Mouse (Mus musculus) heart, embryonic 15.5 days (tissue): ENCODE measurements around the gene Ciz1. TPM values are rescaled to one million over a fixed set of nuclear protein-coding genes. Genes with fewer than 3 reads are reported as not detected.
A peak's percentile ranks its signal among the peaks of the same experiment; 100 is the strongest.

Experiments
- ATAC-seq: fragments of 200-750 bp; cut with Nextera tagmentation; replicated peaks from 2 replicates; pipeline ENCODE4 v1.8.0; 2017; ENCODE audit warnings: low read depth, moderate TSS enrichment; ENCODE audit not compliant: insufficient number of reproducible peaks, insufficient read depth, low FRiP score
- H3K27ac ChIP-seq: fragments of 300-500 bp; sonication (generic); 2 replicates; pipeline ENCODE4 v1.5.1; 2015; ENCODE audit warnings: mild to moderate bottlenecking, inconsistent platforms
- H3K27me3 ChIP-seq: fragments of 300-500 bp; sonication (generic); 2 replicates; pipeline ENCODE4 v1.6.1; 2015; ENCODE audit warnings: inconsistent platforms
- H3K36me3 ChIP-seq: fragments of 300-500 bp; sonication (generic); 2 replicates; pipeline ENCODE4 v1.6.1; 2015; ENCODE audit warnings: mild to moderate bottlenecking, inconsistent platforms
- H3K4me1 ChIP-seq: fragments of 300-500 bp; sonication (generic); replicated peaks from 2 replicates; pipeline ENCODE4 v1.6.1; 2015; ENCODE audit warnings: inconsistent platforms
- H3K4me2 ChIP-seq: fragments of 300-500 bp; sonication (generic); 2 replicates; pipeline ENCODE4 v1.6.1; 2015; ENCODE audit warnings: inconsistent platforms, mild to moderate bottlenecking, moderate library complexity
- H3K4me3 ChIP-seq: fragments of 300-500 bp; sonication (generic); 2 replicates; pipeline ENCODE4 v1.5.1; 2015; ENCODE audit warnings: mild to moderate bottlenecking, inconsistent platforms
- H3K9ac ChIP-seq: fragments of 300-500 bp; sonication (generic); 2 replicates; pipeline ENCODE4 v1.6.1; 2015; ENCODE audit warnings: mild to moderate bottlenecking, inconsistent platforms
- H3K9me3 ChIP-seq: fragments of 300-500 bp; sonication (generic); replicated peaks from 2 replicates; pipeline ENCODE4 v1.6.1; 2016; ENCODE audit warnings: inconsistent platforms
- WGBS: fragments of 180-500 bp; shearing (Covaris S2); methylation state at CpG from one replicate; pipeline ENCODE4 v1.1.7; 2015; ENCODE audit warnings: mixed read lengths; 5-methylcytosine and 5-hydroxymethylcytosine counted together
- polyA plus RNA-seq: library from polyadenylated mRNA; unstranded; fragments of >200 nt; fragmentation: Nextera tagmentation; extraction: Ambion mirVana; gene quantifications from 2 replicates; pipeline ENCODE4 v1.2.1, GENCODE M21; 2015

The Ciz1 gene
- polyA plus RNA-seq, 1 experiment from 2014 or later = 30.9 TPM

DNA sequence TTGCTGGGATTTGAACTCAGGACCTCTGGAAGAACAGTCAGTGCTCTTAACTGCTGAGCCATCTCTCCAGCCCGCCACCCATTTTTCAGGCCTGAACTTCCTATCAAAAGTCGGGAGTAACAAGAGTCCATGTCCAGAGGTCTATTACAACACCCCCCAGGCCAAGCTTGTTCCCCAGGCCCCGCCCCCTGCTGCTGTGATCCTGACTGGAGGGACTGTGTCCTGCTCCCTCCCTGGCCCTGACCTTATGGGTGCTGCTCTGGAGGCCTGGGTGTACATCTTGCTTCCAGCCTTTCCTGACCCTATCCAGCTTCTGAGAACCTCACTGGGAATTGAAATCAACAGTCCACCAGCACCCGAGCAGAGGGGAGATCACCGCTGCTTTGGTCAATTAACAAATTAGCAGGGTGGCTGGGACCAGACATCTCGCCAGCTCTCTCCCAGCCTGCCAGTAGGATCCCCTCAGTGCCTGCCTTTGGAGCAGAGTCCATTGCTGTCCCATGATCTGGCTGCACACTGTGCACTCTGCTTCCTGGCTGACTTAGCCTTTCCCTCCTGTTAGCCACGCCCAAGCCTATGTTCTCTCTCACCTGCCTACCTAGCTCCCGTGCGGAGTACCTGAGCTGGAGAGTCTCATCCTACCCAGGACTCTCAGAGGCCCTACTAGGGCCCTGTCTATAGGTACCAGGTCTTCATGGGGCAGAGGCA is 30.4 kb upstream of the Ciz1 start:
- Histone ChIP-seq H3K9me3 (no peaks in the 10 kb centered on the region), H3K4me3 (no peak overlapping the region), H3K27ac (0 out of 2 replicates have a peak overlapping the region, but pooled peaks have one; percentile 24), H3K9ac (no peak overlapping the region), H3K36me3 (no peaks in the 10 kb centered on the region), H3K27me3 (peaks cover 21% of the 10 kb centered on the region), H3K4me2 (no peak overlapping the region), H3K4me1 (peaks cover 28% of the 10 kb centered on the region)
- 62% methylated on average over 9 of the region's 9 CpGs for WGBS
- no peak for ATAC-seq

DNA sequence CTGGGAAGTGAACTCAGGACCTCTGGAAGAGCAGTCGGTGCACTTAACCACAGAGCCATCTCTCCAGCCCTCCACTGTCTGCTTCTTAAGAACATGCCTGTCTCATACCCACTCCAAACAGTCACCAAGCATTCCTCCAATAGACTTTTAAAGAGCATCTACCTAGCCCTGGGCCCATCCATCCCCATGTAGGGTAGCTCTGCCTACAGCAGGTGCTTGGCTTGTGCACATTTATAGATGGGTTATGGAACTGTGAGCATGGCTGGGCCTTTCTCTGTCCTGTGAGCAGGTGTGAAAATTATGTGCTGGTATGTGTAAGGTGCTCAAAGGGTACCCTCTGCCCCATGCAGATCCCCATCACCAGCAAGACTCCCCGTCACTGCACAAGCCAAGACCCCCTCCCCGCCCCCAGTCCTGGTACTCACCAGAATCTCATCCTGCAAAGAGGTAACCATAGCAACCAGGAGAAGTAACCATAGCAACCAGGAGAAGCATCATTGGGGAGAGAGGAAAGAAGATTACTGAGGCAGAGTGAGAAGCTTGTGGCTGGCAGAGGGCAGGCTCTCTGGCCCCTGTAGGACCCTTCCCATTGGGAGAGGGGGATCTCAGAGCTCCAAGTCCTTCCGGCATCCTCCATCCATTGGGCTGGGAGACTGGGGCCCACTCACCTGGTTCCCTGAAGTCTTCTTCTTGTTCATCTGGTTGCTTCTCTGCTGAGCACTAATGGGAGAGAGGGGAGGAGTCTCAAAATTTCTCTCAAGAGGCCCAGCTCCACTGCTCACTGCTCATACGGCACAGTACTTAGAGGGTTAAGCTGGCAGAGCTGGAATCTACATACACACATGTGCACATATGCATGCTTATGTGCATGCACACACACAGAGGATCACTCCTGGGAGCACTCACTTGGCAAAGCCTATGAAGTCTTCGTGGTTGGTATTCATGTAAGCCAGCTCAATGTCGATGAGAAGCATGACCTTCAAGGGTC is 29.1 kb upstream of the Ciz1 start:
- Histone ChIP-seq H3K4me2 (no peak overlapping the region), H3K4me3 (no peak overlapping the region), H3K4me1 (peaks cover 16% of the 10 kb centered on the region), H3K36me3 (no peaks in the 10 kb centered on the region), H3K27me3 (0 out of 2 replicates have a peak, but pooled peaks cover 10% of the 10 kb centered on the region), H3K9me3 (no peaks in the 10 kb centered on the region), H3K27ac (no peak overlapping the region), H3K9ac (no peak overlapping the region)
- ATAC-seq = no peak
- WGBS = 75% methylated on average over 7 of the region's 7 CpGs

DNA sequence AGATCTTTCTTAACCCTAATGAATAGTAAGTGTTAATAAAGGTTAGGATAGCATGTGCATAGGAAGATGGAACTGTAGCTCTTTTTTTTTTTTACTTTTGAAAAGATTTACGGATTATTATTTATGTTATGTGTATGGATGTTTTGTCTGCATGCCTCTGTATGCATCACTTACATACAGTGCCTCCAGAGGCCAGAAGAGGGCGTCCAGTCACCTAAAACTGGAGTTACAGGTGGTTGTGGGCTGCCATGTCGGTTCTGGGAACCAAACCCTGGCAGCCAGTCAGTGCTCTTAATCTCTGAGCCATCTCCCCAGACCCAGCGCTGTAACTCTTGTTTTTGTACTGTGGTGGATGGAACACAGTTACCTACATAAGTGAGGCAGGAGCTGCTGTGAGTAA is 27.8 kb upstream of the Ciz1 start:
- no peak overlapping the region for H3K9ac ChIP-seq

DNA sequence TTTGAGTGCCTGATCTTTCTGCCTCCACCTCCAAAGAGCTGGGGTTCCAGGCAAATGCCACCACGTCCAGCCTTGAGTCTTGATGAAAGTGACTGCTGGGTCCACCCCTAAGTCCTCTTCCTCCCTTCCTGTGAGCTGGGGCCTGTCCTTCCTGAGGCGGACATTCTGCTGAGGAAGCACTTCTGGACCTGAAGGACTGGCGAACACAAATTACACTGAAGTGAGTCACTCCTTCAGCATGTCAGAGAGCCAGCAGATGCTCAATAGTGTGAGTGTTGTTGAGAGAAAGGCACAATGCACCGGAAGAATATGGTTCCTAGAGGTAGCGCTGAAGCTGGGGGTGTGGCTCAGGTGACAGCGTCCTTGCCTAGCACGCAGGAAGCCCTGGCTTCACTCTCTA is 26.8 kb upstream of the Ciz1 start:
- Histone ChIP-seq H3K27ac (no peak overlapping the region), H3K4me2 (no peak overlapping the region), H3K27me3 (no peaks in the 10 kb centered on the region), H3K4me1 (peaks cover 11% of the 10 kb centered on the region), H3K4me3 (no peak overlapping the region), H3K9me3 (no peaks in the 10 kb centered on the region), H3K36me3 (no peaks in the 10 kb centered on the region), H3K9ac (no peak overlapping the region)
- ATAC-seq = no peak
- WGBS = 40% methylated on average over 7 of the region's 7 CpGs

More for the DNA sequence above, 27.8 kb upstream of the Ciz1 start:
- Histone ChIP-seq H3K36me3 (no peaks in the 10 kb centered on the region), H3K4me2 (no peak overlapping the region), H3K27me3 (0 out of 2 replicates have a peak, but pooled peaks cover 2% of the 10 kb centered on the region), H3K27ac (no peak overlapping the region), H3K9me3 (no peaks in the 10 kb centered on the region), H3K4me3 (no peak overlapping the region), H3K4me1 (peaks cover 13% of the 10 kb centered on the region)
- WGBS = 53% methylated on average over 4 of the region's 4 CpGs
- no peak for ATAC-seq

DNA sequence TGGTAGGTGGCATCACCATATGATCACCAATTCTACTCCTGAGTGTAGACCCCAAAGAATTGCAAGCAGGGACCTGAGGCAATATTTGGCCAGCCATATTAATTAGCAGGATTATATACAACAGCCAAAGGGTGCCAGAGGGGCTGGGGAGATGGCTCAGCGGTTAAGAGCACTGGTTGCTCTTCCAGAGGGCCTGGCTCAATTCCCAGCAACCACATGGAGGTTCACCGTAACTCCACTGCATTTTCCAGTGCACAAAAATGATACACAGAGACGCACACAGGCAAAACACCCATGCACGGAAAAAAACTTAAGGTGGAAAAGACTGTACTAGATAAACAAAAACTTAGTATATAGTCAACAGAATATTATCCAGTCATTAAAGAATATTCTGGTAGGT is 24.9 kb upstream of the Ciz1 start:
- no peak overlapping the region for H3K27ac ChIP-seq
- H3K9ac ChIP-seq = no peak overlapping the region
- no peak overlapping the region for H3K4me2 ChIP-seq
- no peaks in the 10 kb centered on the region for H3K27me3 ChIP-seq
- ATAC-seq = no peak
- no peak overlapping the region for H3K4me3 ChIP-seq
- WGBS = 73% methylated on average over 4 of the region's 4 CpGs
- H3K4me1 ChIP-seq = peaks cover 10% of the 10 kb centered on the region; the same call in 1 of the 2 replicates
- no peaks in the 10 kb centered on the region for H3K36me3 ChIP-seq
- H3K9me3 ChIP-seq = no peaks in the 10 kb centered on the region

DNA sequence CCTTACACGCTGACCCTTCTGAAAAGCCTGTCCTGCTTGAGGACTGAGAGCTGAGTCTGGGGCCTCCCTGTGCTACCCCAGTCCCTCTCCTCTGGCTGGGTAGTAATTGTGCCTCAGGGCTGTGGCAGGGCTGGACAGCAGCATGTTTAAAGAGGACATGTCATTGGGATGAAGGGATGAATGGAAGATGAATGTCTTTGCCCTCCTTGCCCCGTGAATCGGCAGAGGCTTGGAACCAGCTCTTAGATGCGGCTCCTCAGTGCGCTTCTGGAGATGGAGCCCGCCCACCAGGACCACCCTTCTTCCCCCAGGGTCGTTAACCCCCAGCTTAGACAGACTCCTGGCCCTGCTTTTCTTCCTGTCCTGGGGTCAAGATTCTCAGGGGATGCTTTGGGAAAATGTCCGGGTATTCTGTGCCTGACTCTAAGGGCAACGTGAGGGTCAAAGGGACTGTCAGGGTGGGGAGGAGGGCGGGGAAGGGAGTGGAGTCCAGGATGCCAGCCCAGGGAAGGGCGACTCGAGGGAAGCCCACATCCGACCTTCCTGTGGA is 23.1 kb upstream of the Ciz1 start:
- WGBS = 42% methylated on average over 13 of the region's 13 CpGs
- H3K27ac ChIP-seq = peak overlapping the region; percentile 49; the same call in 1 of the 2 replicates
- H3K9me3 ChIP-seq = no peaks in the 10 kb centered on the region
- H3K4me2 ChIP-seq = no peak overlapping the region
- no peak overlapping the region for H3K9ac ChIP-seq
- H3K27me3 ChIP-seq = peaks cover 16% of the 10 kb centered on the region
- no peak overlapping the region for H3K4me3 ChIP-seq
- H3K4me1 ChIP-seq = peaks cover 9% of the 10 kb centered on the region; the same call in 1 of the 2 replicates
- ATAC-seq = 0 out of 2 replicates have a peak, but pooled peaks have one; percentile 16
- H3K36me3 ChIP-seq = no peaks in the 10 kb centered on the region

DNA sequence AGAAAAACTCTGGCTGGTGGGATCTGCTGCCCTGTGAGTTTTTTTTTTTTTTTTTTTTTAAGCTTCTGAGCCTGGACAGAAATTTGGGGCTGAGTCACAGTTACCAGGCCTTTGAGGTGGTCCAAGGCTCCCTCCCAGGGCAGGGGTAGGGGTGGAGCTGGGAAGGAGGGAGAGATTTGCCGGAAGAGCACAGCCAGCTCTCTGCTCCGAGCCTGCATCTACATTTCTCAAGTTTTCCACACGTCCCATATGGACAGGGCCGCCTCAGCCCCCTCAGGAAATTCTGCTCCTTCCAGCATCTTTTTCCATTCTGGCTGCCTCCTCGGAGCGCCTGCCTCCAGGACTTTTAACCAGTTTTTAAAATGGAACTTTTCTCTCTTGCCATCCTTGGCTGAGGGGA is 22.6 kb upstream of the Ciz1 start:
- Histone ChIP-seq H3K27me3 (peaks cover 21% of the 10 kb centered on the region), H3K36me3 (no peaks in the 10 kb centered on the region)

DNA sequence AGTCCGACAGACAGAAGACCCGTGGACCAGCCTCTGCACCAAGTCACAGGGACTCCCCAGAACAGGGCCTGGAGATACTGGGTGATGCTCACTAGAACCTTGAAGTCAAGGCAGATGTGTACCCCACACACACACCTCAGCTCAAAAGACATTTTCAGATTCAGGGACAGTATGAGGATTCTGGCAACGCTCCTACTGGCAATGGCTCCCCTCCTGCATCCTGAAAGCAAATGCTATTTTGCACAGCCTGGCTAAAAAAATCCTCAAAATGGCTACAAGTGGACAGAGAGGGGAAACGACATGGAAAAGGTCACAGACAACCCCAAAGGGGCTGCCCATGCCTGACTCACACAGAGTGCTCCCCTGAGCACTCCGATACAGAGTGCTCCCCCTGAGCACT is 20.0 kb upstream of the Ciz1 start:
- Histone ChIP-seq H3K4me3 (no peak overlapping the region), H3K27ac (no peak overlapping the region), H3K4me1 (peaks cover 7% of the 10 kb centered on the region; the same call in 1 of the 2 replicates), H3K36me3 (no peaks in the 10 kb centered on the region), H3K27me3 (peaks cover 41% of the 10 kb centered on the region), H3K9me3 (no peaks in the 10 kb centered on the region), H3K4me2 (no peak overlapping the region), H3K9ac (no peak overlapping the region)
- ATAC-seq = no peak
- WGBS = 74% methylated on average over 5 of the region's 5 CpGs

More for the DNA sequence above, 22.6 kb upstream of the Ciz1 start:
- WGBS = 40% methylated on average over 6 of the region's 6 CpGs
- peak overlapping the region; percentile 54 for H3K27ac ChIP-seq
- no peak overlapping the region for H3K9ac ChIP-seq
- ATAC-seq = no peak; the same call in 1 of the 2 replicates
- no peak overlapping the region for H3K4me2 ChIP-seq
- H3K4me1 ChIP-seq = peaks cover 9% of the 10 kb centered on the region; the same call in 1 of the 2 replicates
- H3K9me3 ChIP-seq = no peaks in the 10 kb centered on the region
- H3K4me3 ChIP-seq = no peak overlapping the region

DNA sequence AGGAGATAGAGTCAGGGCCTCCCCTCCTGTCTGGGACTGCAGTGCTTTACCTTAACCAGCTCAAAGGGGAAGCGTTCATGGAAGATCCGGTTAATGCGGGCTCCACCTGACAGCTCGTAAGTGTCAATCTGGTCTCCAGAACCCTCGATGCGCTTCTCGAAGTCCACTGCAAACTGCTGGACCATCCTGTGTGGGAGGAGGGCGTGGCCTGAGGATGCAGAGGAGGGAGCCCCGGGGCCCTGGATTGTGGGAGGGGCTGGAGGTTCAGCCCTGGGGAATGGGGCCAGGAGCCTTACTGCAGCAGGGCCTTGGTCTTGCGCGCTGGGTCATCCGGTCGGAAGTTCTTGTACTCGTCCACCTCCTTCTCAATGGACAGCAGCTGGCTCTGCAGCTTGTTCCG is 16.2 kb upstream of the Ciz1 start:
- Histone ChIP-seq H3K4me3 (no peak overlapping the region), H3K9me3 (no peaks in the 10 kb centered on the region), H3K36me3 (no peaks in the 10 kb centered on the region), H3K4me1 (no peaks in the 10 kb centered on the region), H3K27ac (no peak overlapping the region), H3K27me3 (peaks cover 46% of the 10 kb centered on the region), H3K9ac (no peak overlapping the region), H3K4me2 (no peak overlapping the region)
- WGBS = 37% methylated on average over 15 of the region's 15 CpGs
- ATAC-seq = no peak

DNA sequence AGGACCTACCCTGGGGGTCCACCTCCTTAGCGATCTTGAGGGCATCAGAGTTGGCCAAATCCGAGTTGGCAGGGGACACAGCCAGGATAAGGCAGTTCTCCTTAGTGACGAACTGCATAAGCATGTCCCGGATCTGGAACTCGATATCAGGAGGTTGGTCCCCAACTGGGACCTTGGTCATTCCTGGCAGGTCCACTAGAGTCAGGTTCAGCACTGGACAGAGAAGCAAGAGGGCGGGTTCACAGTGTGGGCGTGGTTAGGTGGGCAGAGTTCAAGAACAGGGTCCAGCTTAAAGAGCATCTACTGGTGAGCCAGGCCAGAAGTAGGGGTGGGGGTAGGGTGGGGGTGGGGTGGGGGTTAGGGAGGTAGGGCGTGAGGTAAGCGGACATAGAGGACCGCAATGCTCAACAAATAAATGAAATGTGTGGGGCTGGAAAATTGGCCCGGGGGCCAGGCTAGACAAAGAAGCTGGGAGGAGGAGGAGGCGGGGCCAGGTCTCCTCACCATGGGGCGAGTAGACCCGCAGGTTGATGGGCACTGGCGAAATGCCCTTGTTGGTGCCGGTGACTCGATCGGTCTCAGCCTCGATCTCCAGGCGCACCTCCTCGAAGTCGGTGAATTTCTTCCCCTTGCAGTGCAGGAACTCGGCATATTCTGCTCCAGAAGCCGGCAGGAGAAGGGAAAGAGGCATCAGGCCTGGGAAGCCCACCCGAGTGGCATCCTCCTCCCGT is 12.1 kb upstream of the Ciz1 start:
- H3K9me3 ChIP-seq = no peaks in the 10 kb centered on the region
- no peaks in the 10 kb centered on the region for H3K4me1 ChIP-seq
- H3K27me3 ChIP-seq = peaks cover 28% of the 10 kb centered on the region
- H3K36me3 ChIP-seq = no peaks in the 10 kb centered on the region
- H3K9ac ChIP-seq = no peak overlapping the region
- ATAC-seq = no peak
- H3K4me3 ChIP-seq = no peak overlapping the region
- no peak overlapping the region for H3K4me2 ChIP-seq
- H3K27ac ChIP-seq = no peak overlapping the region
- 40% methylated on average over 26 of the region's 26 CpGs for WGBS
